Mouse (Mus musculus): ENCODE data around the gene Ifna5. TPM values are rescaled to one million over a fixed set of nuclear protein-coding genes. Genes with fewer than 3 reads are reported as not detected.

The Ifna5 gene
- polyA plus RNA-seq, 1 experiment: not detected

DNA sequence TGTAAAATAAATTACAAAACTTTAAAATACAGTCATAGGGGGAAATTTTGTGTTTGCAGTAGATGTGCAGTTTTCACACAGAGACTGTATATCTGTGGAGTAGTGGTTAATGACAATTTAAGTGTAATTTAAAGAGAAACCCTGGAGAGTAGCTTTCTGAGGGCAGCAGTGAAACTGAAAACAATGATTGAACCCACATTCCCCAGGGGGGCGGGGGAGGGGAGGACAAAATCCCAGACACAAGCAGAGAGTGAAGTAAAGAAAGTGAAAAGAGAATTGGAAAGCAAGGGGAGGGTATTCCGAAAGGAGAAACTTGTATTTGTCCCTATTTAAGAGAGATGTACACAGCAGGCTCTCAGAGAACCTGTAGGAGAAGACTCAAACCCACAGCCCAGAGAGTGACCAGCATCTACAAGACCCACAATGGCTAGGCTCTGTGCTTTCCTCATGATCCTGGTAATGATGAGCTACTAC is 6.2 kb downstream of the Ifna5 start, which contains the start of gene Ifna4:
TSS of gene Ifna4 (plus strand) at position 424 of the 474 bp plus-strand sequence.
- 61% methylated on average over 2 of the region's 2 CpGs for WGBS
- H3K4me3 ChIP-seq (ENCODE audit: low read depth, low read length): no peak within 1 kb of the TSS
- H3K36me3 ChIP-seq (ENCODE audit: control insufficient read depth, insufficient read depth, low read length): no peaks in the 10 kb centered on the region
- 0 out of 2 replicates have a peak, but pooled peaks cover 2% of the 10 kb centered on the region for H3K4me1 ChIP-seq (ENCODE audit: control insufficient read depth, insufficient read depth, insufficient read length, low read length)
- TF ChIP-seq CTCF (IDR thresholded peaks at IDR 0.05; ENCODE audit: extremely low read depth, insufficient read length, insufficient replicate concordance, low read depth, low read length) (no peak), POLR2A (IDR thresholded peaks at IDR 0.05; ENCODE audit: low read depth, low read length) (no peak)
- no peak within 1 kb of the TSS for H3K27ac ChIP-seq (ENCODE audit: insufficient read depth, low read depth, low read length)
- peaks cover 3% of the 10 kb centered on the region; the same call in 1 of the 2 replicates for H3K27me3 ChIP-seq (ENCODE audit: control insufficient read depth, insufficient read depth, low read length)

DNA sequence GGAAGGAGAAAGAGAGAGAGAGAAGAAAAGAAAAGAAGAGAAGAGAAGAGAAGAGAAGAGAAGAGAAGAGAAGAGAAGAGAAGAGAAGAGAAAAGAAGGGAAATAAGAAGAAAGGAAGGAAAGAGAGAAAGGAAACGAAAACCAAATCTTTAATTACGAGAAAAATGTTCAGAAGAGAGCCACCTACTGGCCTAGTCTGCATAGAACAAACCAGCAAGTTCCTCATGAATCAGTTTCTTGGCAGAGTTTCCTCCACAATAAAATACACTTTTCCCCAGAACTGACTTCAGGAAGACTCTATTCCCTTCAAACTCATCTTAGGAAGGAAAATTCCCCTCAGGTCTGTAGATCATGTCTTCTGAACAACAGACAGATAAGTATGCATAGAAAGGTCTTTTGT is 10.0 kb downstream of the Ifna5 start:
- TF ChIP-seq CTCF (IDR thresholded peaks at IDR 0.05; ENCODE audit: extremely low read depth, insufficient read length, insufficient replicate concordance, low read depth, low read length) (no peak), POLR2A (IDR thresholded peaks at IDR 0.05; ENCODE audit: low read depth, low read length) (no peak)
- 37% methylated on average over 2 of the region's 2 CpGs for WGBS
- H3K4me1 ChIP-seq (ENCODE audit: control insufficient read depth, insufficient read depth, insufficient read length, low read length): 0 out of 2 replicates have a peak, but pooled peaks cover 2% of the 10 kb centered on the region

DNA sequence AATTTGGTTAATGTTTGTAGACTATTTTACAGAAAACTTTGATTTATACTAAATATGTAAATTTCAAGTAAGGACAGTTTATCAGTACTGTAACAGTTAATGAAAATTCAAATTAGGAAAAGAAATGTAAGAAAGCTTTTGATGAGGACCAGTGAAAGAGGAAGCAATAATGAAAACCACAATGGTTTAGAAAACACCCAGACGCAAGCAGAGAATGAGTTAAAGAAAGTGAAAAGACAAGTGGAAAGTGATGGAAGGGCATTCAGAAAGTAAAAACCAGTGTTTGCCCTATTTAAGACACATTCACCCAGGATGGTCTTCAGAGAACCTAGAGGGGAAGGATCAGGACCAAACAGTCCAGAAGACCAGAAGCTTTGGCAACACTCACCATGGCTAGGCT is 14.4 kb downstream of the Ifna5 start, which contains the start of gene Ifna1:
TSS of gene Ifna1 (plus strand) at position 390 of the 400 bp plus-strand sequence.
- H3K27ac ChIP-seq (ENCODE audit: insufficient read depth, low read depth, low read length): no peak within 1 kb of the TSS
- H3K4me1 ChIP-seq (ENCODE audit: control insufficient read depth, insufficient read depth, insufficient read length, low read length): no peaks in the 10 kb centered on the region
- TF ChIP-seq POLR2A (IDR thresholded peaks at IDR 0.05; ENCODE audit: low read depth, low read length): no peak
- TF ChIP-seq CTCF (IDR thresholded peaks at IDR 0.05; ENCODE audit: extremely low read depth, insufficient read length, insufficient replicate concordance, low read depth, low read length): no peak
- H3K4me3 ChIP-seq (ENCODE audit: low read depth, low read length): no peak within 1 kb of the TSS
- 69% methylated on average over 1 of the region's 1 CpGs for WGBS
- H3K36me3 ChIP-seq (ENCODE audit: control insufficient read depth, insufficient read depth, low read length): no peaks in the 10 kb centered on the region
- no peaks in the 10 kb centered on the region for H3K27me3 ChIP-seq (ENCODE audit: control insufficient read depth, insufficient read depth, low read length)

More for the DNA sequence above, 10.0 kb downstream of the Ifna5 start:
- no peak overlapping the region for H3K27ac ChIP-seq (ENCODE audit: insufficient read depth, low read depth, low read length)
- no peak overlapping the region for H3K4me3 ChIP-seq (ENCODE audit: low read depth, low read length)
- peaks cover 3% of the 10 kb centered on the region; the same call in 1 of the 2 replicates for H3K27me3 ChIP-seq (ENCODE audit: control insufficient read depth, insufficient read depth, low read length)
- H3K36me3 ChIP-seq (ENCODE audit: control insufficient read depth, insufficient read depth, low read length): no peaks in the 10 kb centered on the region

DNA sequence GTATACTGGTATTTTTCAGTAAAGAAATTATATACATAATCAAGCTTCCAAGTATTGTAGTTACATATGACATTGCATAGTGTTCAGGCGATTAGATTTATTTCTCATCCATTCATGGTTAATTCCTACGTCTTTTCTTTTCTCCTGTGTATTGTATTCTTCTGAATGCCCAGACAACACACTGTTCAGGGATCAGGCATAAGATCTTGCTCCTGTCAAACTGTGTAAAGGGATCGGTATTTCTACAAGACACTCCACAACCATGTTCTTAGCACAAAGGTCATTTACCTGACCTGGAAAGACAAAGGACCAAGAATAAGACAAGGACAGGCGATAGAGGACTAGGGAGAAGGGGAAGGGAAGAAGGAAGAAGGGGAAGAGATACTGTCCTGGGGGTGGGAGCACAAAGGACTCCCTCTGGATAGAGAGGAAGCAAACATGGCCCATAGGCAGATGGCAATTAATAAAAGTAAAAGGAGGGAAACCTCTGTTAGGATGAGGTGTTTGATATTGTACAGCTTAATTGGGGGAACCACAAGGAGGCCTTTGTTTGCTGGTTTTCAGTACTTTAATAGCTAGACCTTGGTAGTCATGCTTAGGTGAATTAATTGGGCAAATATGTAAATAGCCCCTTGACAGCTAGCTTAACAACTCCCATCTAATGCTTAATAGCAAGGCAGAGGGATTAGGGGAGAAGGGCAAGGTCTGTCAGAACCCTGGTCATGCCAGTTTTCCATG is 15.9 kb downstream of the Ifna5 start:
- Histone ChIP-seq H3K4me3 (ENCODE audit: low read depth, low read length) (no peak overlapping the region), H3K36me3 (ENCODE audit: control insufficient read depth, insufficient read depth, low read length) (no peaks in the 10 kb centered on the region), H3K27me3 (ENCODE audit: control insufficient read depth, insufficient read depth, low read length) (no peaks in the 10 kb centered on the region), H3K27ac (ENCODE audit: insufficient read depth, low read depth, low read length) (no peak overlapping the region), H3K4me1 (ENCODE audit: control insufficient read depth, insufficient read depth, insufficient read length, low read length) (no peaks in the 10 kb centered on the region)
- TF ChIP-seq CTCF (IDR thresholded peaks at IDR 0.05; ENCODE audit: extremely low read depth, insufficient read length, insufficient replicate concordance, low read depth, low read length): no peak
- TF ChIP-seq POLR2A (IDR thresholded peaks at IDR 0.05; ENCODE audit: low read depth, low read length): no peak
- 68% methylated on average over 4 of the region's 4 CpGs for WGBS

DNA sequence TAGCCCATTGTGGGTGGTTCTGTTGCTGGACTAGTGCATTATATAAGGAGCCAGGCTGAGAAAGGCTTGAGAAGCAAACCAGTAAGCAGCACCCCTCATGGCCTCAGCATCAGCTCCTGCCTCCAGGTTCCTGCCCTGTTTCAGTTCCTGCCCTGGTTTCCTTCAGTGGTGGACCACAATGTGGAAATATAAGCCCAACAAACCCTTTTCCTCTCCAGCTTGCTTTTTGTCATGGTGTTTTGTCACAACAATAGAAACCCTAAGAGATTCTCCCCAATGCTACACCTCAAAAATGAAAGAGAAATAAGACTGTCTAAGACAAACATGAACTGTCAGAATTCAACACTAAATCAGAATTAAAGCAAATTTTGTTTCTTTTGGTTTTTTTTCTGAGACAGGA is 23.9 kb downstream of the Ifna5 start:
- no peak for TF ChIP-seq CTCF (IDR thresholded peaks at IDR 0.05; ENCODE audit: extremely low read depth, insufficient read length, insufficient replicate concordance, low read depth, low read length)
- TF ChIP-seq POLR2A (IDR thresholded peaks at IDR 0.05; ENCODE audit: low read depth, low read length): no peak
- no peaks in the 10 kb centered on the region for H3K36me3 ChIP-seq (ENCODE audit: control insufficient read depth, insufficient read depth, low read length)

DNA sequence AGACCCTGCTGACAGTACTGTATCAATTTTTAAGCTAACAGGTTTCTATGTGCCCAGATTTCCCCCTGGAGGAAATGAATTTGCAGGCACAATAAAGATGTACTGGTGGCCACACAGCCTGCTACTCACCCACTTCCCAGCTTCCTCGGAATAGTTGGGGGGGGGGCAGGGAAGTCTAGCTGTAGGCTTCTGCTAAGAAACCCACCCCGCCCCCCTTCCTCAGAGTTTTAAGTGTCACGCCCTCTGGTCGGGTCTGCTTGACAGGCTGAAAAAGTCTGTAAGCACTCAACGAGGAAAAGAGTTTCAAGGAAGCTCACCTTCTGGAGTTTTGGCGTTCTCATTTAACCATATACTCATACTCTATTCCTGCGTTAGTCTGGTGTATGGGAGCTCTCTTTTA is 28.0 kb downstream of the Ifna5 start:
- Histone ChIP-seq H3K27me3 (ENCODE audit: control insufficient read depth, insufficient read depth, low read length) (no peaks in the 10 kb centered on the region), H3K27ac (ENCODE audit: insufficient read depth, low read depth, low read length) (no peak overlapping the region), H3K4me3 (ENCODE audit: low read depth, low read length) (no peak overlapping the region), H3K4me1 (ENCODE audit: control insufficient read depth, insufficient read depth, insufficient read length, low read length) (no peaks in the 10 kb centered on the region), H3K36me3 (ENCODE audit: control insufficient read depth, insufficient read depth, low read length) (no peaks in the 10 kb centered on the region)
- TF ChIP-seq CTCF (IDR thresholded peaks at IDR 0.05; ENCODE audit: extremely low read depth, insufficient read length, insufficient replicate concordance, low read depth, low read length) (no peak), POLR2A (IDR thresholded peaks at IDR 0.05; ENCODE audit: low read depth, low read length) (no peak)
- 43% methylated on average over 7 of the region's 7 CpGs for WGBS

More for the DNA sequence above, 23.9 kb downstream of the Ifna5 start:
- Histone ChIP-seq H3K4me1 (ENCODE audit: control insufficient read depth, insufficient read depth, insufficient read length, low read length) (no peaks in the 10 kb centered on the region; the same call in 1 of the 2 replicates), H3K4me3 (ENCODE audit: low read depth, low read length) (no peak overlapping the region), H3K27ac (ENCODE audit: insufficient read depth, low read depth, low read length) (no peak overlapping the region), H3K27me3 (ENCODE audit: control insufficient read depth, insufficient read depth, low read length) (no peaks in the 10 kb centered on the region)

DNA sequence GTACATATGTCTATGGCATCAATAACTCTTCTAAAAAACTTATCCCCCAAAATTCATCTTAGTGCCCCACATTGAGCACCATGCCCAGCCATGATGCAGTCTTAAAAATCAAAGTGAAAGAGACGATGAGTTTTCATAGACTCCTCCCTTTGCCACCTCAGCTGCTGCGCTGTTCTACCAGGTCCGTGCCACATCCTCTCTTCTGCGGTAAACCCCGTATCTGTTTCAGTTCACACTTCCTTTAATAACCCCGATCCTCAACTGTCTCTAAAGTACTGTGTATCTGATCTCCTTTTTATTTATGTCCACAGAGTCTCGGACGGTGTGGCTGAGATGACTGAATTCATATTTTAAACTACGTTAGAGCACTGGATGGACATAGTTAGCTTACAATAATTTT is 29.3 kb downstream of the Ifna5 start:
- Histone ChIP-seq H3K4me3 (ENCODE audit: low read depth, low read length) (no peak overlapping the region), H3K27me3 (ENCODE audit: control insufficient read depth, insufficient read depth, low read length) (no peaks in the 10 kb centered on the region), H3K27ac (ENCODE audit: insufficient read depth, low read depth, low read length) (no peak overlapping the region), H3K36me3 (ENCODE audit: control insufficient read depth, insufficient read depth, low read length) (no peaks in the 10 kb centered on the region), H3K4me1 (ENCODE audit: control insufficient read depth, insufficient read depth, insufficient read length, low read length) (no peaks in the 10 kb centered on the region)
- whole genome bisulfite sequencing: 72% methylated on average over 9 of the region's 9 CpGs
- no peak for TF ChIP-seq POLR2A (IDR thresholded peaks at IDR 0.05; ENCODE audit: low read depth, low read length)
- TF ChIP-seq CTCF (IDR thresholded peaks at IDR 0.05; ENCODE audit: extremely low read depth, insufficient read length, insufficient replicate concordance, low read depth, low read length): no peak

All from small intestine, adult 2 months (tissue).